Mouse (Mus musculus) liver, embryonic 14.5 days (tissue): ENCODE results near the gene Zdhhc18.

Experiments used
- CTCF ChIP-seq: IDR thresholded peaks from 2 replicates; pipeline ENCODE4 v1.5.1; 2016; ENCODE audit warnings: antibody characterized with exemption, low read depth, control low read depth
- EP300 ChIP-seq: IDR thresholded peaks from 2 replicates; pipeline ENCODE4 v1.6.1; 2016; ENCODE audit warnings: antibody characterized with exemption, low read depth

GRCm38 (mm10) chr4:133676189-133676588, 26.2 kb upstream of the Zdhhc18 start:
- TF ChIP-seq CTCF (no peak), EP300 (no peak)
